Mouse (Mus musculus) monocyte, adult 5-6 weeks (primary cell): ENCODE data around the gene Polr2i. TPM values are rescaled to one million over a fixed set of nuclear protein-coding genes. Genes with fewer than 3 reads are reported as not detected.
"Not testable (repeated sequence)": the region's sequence is repeated elsewhere in the genome, so short reads cannot be mapped to it uniquely, and the experiment has no call there.

ENCODE experiments used
- ATAC-seq: fragments of 153-309, 156-312 bp; replicated peaks from 2 replicates; pipeline ENCODE4 v1.8.0; 2017; ENCODE audit warnings: mild to moderate bottlenecking; ENCODE audit not compliant: low TSS enrichment, insufficient number of reproducible peaks, severe bottlenecking, poor library complexity, low FRiP score
- total RNA-seq: library from RNA; stranded (forward); fragments of 200-1000, 200-491, 200-594 nt; gene quantifications from 3 replicates; pipeline ENCODE4 v1.2.3, GENCODE M21; 2017

Polr2i gene
- total RNA-seq = 29.5 to 52.1 TPM (median 49.3 TPM) in 3 replicates

GRCm38 (mm10) chr7:30231669-30232454 is at the start of gene Polr2i, which contains the start of gene Tbcb:
Gene Polr2i (plus strand): TSS chr7:30231948.
Gene Tbcb (minus strand): TSS chr7:30232272.
- peak; percentile 94 for ATAC-seq

GRCm38 (mm10) chr7:30183189-30183588 is 48.6 kb upstream of the Polr2i start:
- not testable (repeated sequence) for ATAC-seq

DNA sequence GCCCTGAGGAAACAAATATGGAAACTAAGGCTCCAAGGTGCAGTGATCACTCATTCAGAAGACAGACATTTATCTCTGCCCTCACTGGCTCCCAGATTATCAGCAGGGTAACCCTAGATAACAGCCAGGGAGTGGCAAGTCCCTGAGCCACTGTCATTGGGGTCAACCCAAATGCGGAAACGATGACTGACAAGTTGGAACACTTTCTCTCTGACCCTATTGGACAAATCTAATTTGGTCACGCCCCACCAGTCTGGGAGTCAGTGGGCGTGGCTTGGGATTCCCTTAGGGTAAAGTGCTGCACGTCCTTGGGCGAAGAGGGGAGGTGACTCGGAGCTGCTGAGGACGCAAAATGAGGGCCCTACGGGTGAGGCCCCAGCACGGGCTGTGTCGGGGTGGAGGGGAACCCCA is 47.9 kb upstream of the Polr2i start, which contains the start of gene Cox7a1:
Gene Cox7a1, plus strand, starts transcription at position 266 of the 411 bp plus-strand sequence.
- ATAC-seq = peak; percentile 91

- ATAC-seq = no peak
These were observed 47.0 kb upstream of the Polr2i start for GRCm38 (mm10) chr7:30184641-30185348.

GRCm38 (mm10) chr7:30188344-30189115 is 43.2 kb upstream of the Polr2i start:
- ATAC-seq = no peak

GRCm38 (mm10) chr7:30189116-30189491 is 42.6 kb upstream of the Polr2i start:
- no peak for ATAC-seq

GRCm38 (mm10) chr7:30192088-30192487 is 39.7 kb upstream of the Polr2i start:
- ATAC-seq = no peak

DNA sequence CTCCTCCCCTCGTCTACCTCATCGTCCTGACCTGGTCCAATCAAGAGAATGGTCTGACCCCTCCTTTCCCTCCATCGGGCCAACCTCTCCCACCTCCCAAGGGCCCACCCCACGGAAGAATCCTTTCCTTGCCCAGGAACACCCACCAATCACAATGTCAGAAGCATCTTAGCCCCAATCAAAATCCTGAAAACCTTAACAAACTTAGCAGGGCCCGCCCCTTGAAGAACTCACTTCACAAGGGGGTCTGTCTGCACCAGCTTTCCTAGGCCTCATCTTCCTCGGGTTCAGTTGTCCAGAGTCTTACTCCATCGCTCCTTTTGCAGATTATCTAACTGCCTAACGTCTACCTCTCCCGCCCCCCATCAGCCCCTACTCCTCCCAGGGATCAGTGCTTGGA is 38.7 kb upstream of the Polr2i start:
- ATAC-seq = no peak

GRCm38 (mm10) chr7:30193581-30194100 is 38.1 kb upstream of the Polr2i start:
- ATAC-seq = peak; percentile 67

DNA sequence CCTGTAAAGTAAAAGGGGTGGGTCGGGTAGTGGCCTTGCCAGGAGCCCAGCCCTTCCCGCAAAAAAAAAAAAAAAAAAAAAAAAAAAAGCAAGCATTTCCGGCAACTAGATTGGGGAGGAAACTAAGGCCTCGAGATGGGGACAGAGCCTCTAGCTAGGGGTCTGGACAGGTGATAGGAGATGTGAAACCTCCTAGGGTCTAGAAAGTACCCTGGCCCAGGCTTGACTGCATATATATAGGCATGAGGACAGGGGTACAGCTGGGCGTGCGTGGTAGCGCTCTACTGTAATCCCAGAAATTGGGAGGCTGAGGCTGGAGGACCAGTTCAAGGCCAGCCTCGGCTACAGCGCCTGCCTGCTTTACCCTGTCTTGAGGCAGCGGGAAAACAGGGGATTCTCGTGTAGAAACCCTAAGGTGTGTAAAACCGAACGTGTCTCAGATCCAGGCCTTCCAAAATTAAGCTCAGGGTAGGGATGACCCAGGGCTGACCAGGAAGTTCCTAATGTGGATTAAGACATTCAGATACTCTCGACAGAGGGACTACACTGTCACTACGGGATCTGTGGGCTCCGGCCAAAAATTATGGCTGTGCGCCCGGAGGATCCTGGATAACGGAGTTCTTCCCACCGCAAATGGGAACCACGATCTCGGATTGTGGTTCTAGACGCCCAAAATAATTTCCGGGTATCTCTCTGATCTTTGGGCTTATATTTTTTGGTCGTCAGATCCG is 37.5 kb upstream of the Polr2i start:
- ATAC-seq = no peak

DNA sequence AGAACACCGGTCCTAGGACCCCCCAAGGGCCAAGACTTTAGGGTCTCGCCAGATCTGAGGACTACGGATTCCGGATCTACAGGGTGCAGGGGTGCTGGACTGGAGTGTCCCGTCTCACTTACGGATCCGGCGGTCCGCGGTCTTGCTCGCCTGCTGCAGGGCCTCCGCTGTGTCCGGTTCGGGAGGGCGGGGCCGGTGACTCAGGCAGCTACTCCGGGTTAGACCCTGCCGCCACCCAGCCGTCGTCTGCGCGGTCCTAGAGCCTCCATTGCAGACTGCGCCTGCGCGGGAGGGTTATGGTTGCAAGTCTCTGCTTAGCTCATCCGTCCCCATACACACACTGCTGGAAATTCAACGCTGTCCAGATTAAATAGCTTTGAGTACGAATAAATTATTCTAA is 36.9 kb upstream of the Polr2i start:
- ATAC-seq = peak; percentile 90

DNA sequence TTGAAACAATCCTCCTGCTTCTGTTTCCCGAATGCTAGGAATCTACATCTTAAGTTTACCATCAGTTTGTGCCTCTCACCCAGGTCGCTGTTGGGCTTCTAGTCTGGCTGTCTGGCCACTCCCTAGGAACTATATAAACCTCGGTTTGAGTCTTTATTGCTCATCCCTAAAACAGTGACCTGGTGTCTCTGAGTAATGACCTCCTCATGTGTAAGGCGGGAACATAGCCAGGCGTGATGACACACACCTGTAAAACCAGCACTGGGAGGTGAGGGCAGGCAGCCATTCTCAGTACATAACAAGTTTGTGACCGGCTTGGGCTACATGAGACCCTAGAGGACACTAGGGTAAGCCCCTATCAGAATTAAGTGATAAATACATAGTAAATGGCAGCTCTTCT is 36.3 kb upstream of the Polr2i start:
- ATAC-seq = no peak

DNA sequence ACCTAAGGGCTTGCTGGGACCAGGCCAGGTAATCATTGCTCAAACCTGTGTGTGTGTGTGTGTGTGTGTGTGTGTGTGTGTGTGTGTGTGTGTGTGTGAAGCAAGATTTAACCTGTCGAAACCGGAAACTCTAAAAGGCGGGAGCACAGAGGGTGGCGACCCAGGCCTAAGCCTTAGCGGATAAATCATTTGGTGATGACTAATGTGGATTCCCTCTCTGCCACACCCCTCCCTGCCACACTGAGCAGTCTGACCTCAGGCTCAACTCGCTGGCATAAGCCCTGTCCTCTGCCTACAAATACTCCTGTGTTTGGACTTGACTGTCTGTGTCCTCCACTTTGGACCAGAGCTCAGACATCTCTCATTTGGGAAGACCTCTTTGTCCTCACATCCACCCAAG is 35.6 kb upstream of the Polr2i start:
- ATAC-seq = no peak

DNA sequence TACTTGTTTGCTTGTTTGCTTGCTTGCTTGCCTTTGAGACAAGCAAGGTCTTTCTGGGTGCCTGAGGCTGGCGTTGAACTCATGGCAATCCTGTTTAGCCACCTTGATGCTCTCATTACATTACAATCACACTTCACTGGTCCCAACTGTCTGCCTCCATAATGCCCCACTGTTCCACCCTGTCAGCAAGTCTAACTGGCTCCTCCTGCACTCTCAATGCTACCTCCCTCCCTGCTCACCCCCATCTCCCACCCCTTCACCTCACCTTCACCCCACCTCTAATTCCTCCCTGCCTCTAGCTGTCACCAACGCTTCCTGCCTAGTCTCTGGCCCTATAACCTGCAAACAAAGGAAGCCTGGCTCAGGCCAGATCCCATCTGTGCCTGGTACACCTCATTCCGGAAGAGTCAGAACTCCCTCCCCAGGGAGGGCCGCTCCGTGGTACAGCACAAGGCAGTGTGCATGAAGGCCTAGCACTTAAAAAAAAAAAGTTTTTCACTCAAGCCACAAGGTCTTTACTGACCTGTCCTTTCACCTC is 34.1 kb upstream of the Polr2i start:
- ATAC-seq = no peak

GRCm38 (mm10) chr7:30198481-30198971 is 33.2 kb upstream of the Polr2i start, which contains the start of gene Capns1:
Gene Capns1 (minus strand): TSS chr7:30198811.
- ATAC-seq = peak; percentile 73

- no peak for ATAC-seq
These were observed 32.1 kb upstream of the Polr2i start for GRCm38 (mm10) chr7:30199498-30200139.

DNA sequence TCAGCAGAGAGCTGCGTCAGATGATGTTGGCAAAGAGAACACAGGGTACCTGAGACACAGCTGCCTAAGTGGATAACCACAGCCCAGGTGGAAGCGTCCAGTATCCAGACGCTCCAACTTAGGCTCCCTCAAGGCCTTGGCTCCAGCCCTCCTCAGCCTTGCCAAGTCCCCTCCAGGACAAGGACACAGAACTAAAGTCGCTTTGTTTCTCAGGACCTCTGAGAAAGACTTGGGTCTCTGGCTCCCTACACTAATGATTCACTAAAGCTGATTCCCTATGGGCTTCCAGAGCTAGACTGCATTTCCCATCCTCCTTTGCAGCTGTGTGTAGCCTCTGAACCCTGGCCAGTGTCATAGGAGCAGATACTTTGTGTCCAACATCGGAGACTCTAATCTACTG is 31.5 kb upstream of the Polr2i start:
- no peak for ATAC-seq
